Mouse (Mus musculus) layer of hippocampus, adult 6 months (tissue): Measurements from ENCODE around the gene Tsx. TPM values are rescaled to one million over a fixed set of nuclear protein-coding genes. Genes with fewer than 3 reads are reported as not detected.

Experiments used
- long read RNA-seq, 2 experiments: library from polyadenylated mRNA; unstranded; transcript quantifications; one replicate each; pipeline ENCODE4 v2.0.0; 2019 to 2020
- polyA plus RNA-seq: library from polyadenylated mRNA; unstranded; fragments of <200 nt; fragmentation: Nextera tagmentation; gene quantifications from 2 replicates; pipeline ENCODE4 v1.2.3, GENCODE M21; 2021

Tsx gene
- not detected in 2 replicates for polyA plus RNA-seq
- long read RNA-seq, experiment 1, result 0 reads
- long read RNA-seq, experiment 2, result 0 reads

DNA sequence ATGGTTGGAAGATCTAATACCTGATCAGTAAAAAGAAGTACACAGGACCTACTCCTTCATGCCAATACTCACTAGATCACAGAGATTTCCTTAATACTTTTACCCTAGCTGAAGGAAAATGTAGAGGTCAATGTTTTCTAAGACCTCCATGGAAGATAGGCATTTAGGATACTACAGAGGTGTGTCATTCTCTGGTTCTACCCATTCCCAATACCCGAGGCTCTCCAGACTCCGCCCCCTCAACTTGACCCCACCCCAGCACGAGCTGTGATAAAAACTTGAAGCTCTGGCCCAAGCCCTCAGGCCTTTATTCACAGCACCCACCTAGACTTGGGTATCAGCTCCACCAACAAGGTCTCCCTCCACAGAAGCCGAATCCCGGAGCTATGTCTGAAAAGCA is at the start of gene Tsx:
Gene Tsx, plus strand, starts transcription at position 301 of the 400 bp plus-strand sequence.

DNA sequence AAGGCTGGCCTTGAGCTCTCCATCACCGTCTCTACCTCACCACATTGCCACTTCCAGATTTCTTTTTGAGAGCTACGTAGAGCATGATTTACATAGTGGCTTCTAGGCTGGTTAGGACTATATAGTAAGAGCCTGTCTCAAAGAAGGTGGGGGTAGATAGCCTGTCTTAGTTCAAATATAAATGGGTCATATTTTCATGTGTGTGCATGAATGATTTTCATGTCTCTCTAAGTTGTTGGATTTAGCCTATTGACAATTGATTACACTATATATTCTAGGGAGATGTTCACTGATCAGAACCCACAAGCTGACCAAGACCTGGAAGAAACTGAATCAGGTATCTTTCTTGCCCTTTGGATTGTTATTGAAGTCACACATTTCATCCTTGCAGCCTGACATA is 7.4 kb downstream of the Tsx start, which contains the start of gene Gm26992:
Gene Gm26992, plus strand, starts transcription at position 301 of the 400 bp plus-strand sequence.

Other genes starting within 250 kb of the Tsx start
- gene Nap1l2, start 227.8 kb upstream of the Tsx start, polyA plus RNA-seq, result 64.2 and 66.8 TPM in 2 replicates
- not detected in 2 replicates for gene Cdx4, start 93.1 kb upstream of the Tsx start, polyA plus RNA-seq
- 4.6 and 6.5 TPM in 2 replicates for gene Chic1, start 58.0 kb upstream of the Tsx start, polyA plus RNA-seq
- gene Gm26992, start 7.5 kb downstream of the Tsx start, polyA plus RNA-seq, result not detected in 2 replicates
- gene Zcchc13, start 216.1 kb downstream of the Tsx start, polyA plus RNA-seq, result not detected in 2 replicates